Mouse (Mus musculus): Measurements from ENCODE around the gene Cyp2f2. TPM values are rescaled to one million over a fixed set of nuclear protein-coding genes. Genes with fewer than 3 reads are reported as not detected.

Gene Cyp2f2
- polyA plus RNA-seq, 1 experiment from 2014 or later = 585 TPM

GRCm38 (mm10) chr7:27159256-27159655, 39.5 kb downstream of the Cyp2f2 start:
- Histone ChIP-seq H3K4me3 (ENCODE audit: low read depth, low read length) (no peak overlapping the region), H3K27ac (ENCODE audit: low read length) (no peak overlapping the region), H3K4me2 (replicated peaks; ENCODE audit: low read depth, low read length) (no peak overlapping the region), H3K9ac (replicated peaks; ENCODE audit: low read depth) (no peak overlapping the region), H3K27me3 (replicated peaks; ENCODE audit: insufficient read depth, low read length) (no peaks in the 10 kb centered on the region), H3K36me3 (ENCODE audit: insufficient read depth, low read length) (peaks cover 18% of the 10 kb centered on the region; the same call in 1 of the 2 replicates), H3K4me1 (ENCODE audit: insufficient read depth, low read depth, low read length) (peaks cover 23% of the 10 kb centered on the region; the same call in 1 of the 2 replicates), H3K9me3 (ENCODE audit: low read length) (no peaks in the 10 kb centered on the region)
- 97% methylated on average over 6 of the region's 6 CpGs for WGBS
- TF ChIP-seq EP300 (IDR thresholded peaks at IDR 0.05) (no peak), CTCF (IDR thresholded peaks at IDR 0.05) (no peak)
- no peak for DNase-seq (ENCODE audit: low spot score)
- ATAC-seq = no peak

GRCm38 (mm10) chr7:27159882-27160281, 40.2 kb downstream of the Cyp2f2 start:
- TF ChIP-seq EP300 (IDR thresholded peaks at IDR 0.05) (peak; percentile 86), CTCF (IDR thresholded peaks at IDR 0.05) (peak; percentile 99)
- peak overlapping the region; percentile 65 for H3K27ac ChIP-seq (ENCODE audit: low read length)
- no peak overlapping the region; the same call in 1 of the 2 replicates for H3K4me2 ChIP-seq (replicated peaks; ENCODE audit: low read depth, low read length)
- no peaks in the 10 kb centered on the region for H3K27me3 ChIP-seq (replicated peaks; ENCODE audit: insufficient read depth, low read length)
- peaks cover 18% of the 10 kb centered on the region; the same call in 1 of the 2 replicates for H3K36me3 ChIP-seq (ENCODE audit: insufficient read depth, low read length)
- 7% methylated on average over 8 of the region's 8 CpGs for WGBS
- DNase-seq (ENCODE audit: low spot score) (peak; percentile 98), ATAC-seq (peak; percentile 95)
- H3K9ac ChIP-seq (replicated peaks; ENCODE audit: low read depth) = no peak overlapping the region
- no peaks in the 10 kb centered on the region for H3K9me3 ChIP-seq (ENCODE audit: low read length)
- no peak overlapping the region for H3K4me3 ChIP-seq (ENCODE audit: low read depth, low read length)
- peaks cover 29% of the 10 kb centered on the region; the same call in 1 of the 2 replicates for H3K4me1 ChIP-seq (ENCODE audit: insufficient read depth, low read depth, low read length)

- Histone ChIP-seq H3K27me3 (replicated peaks; ENCODE audit: insufficient read depth, low read length) (no peaks in the 10 kb centered on the region), H3K4me3 (ENCODE audit: low read depth, low read length) (no peak overlapping the region), H3K27ac (ENCODE audit: low read length) (peak overlapping the region; percentile 65; the same call in 1 of the 2 replicates), H3K36me3 (ENCODE audit: insufficient read depth, low read length) (peaks cover 18% of the 10 kb centered on the region; the same call in 1 of the 2 replicates), H3K4me1 (ENCODE audit: insufficient read depth, low read depth, low read length) (peaks cover 36% of the 10 kb centered on the region; the same call in 1 of the 2 replicates), H3K9ac (replicated peaks; ENCODE audit: low read depth) (no peak overlapping the region), H3K4me2 (replicated peaks; ENCODE audit: low read depth, low read length) (no peak overlapping the region), H3K9me3 (ENCODE audit: low read length) (no peaks in the 10 kb centered on the region)
- 76% methylated on average over 3 of the region's 3 CpGs for WGBS
- no peak for TF ChIP-seq CTCF (IDR thresholded peaks at IDR 0.05)
- DNase-seq (ENCODE audit: low spot score) (no peak), ATAC-seq (no peak)
Observed at GRCm38 (mm10) chr7:27160921-27161320, 41.2 kb downstream of the Cyp2f2 start.

GRCm38 (mm10) chr7:27161744-27162143, 42.0 kb downstream of the Cyp2f2 start:
- Histone ChIP-seq H3K4me1 (ENCODE audit: insufficient read depth, low read depth, low read length) (peaks cover 36% of the 10 kb centered on the region; the same call in 1 of the 2 replicates), H3K9ac (replicated peaks; ENCODE audit: low read depth) (no peak overlapping the region), H3K27me3 (replicated peaks; ENCODE audit: insufficient read depth, low read length) (no peaks in the 10 kb centered on the region), H3K36me3 (ENCODE audit: insufficient read depth, low read length) (peaks cover 18% of the 10 kb centered on the region; the same call in 1 of the 2 replicates), H3K4me3 (ENCODE audit: low read depth, low read length) (no peak overlapping the region), H3K4me2 (replicated peaks; ENCODE audit: low read depth, low read length) (no peak overlapping the region), H3K9me3 (ENCODE audit: low read length) (no peaks in the 10 kb centered on the region), H3K27ac (ENCODE audit: low read length) (no peak overlapping the region)
- WGBS = 82% methylated on average over 4 of the region's 4 CpGs
- no peak for ATAC-seq
- TF ChIP-seq EP300 (IDR thresholded peaks at IDR 0.05) = no peak
- no peak for TF ChIP-seq CTCF (IDR thresholded peaks at IDR 0.05)
- DNase-seq (ENCODE audit: low spot score) = no peak

- Histone ChIP-seq H3K4me3 (ENCODE audit: low read depth, low read length) (peak overlapping the region; percentile 8; the same call in 1 of the 2 replicates), H3K27me3 (replicated peaks; ENCODE audit: insufficient read depth, low read length) (no peaks in the 10 kb centered on the region), H3K4me1 (ENCODE audit: insufficient read depth, low read depth, low read length) (peaks cover 40% of the 10 kb centered on the region; the same call in 1 of the 2 replicates), H3K9ac (replicated peaks; ENCODE audit: low read depth) (no peak overlapping the region), H3K9me3 (ENCODE audit: low read length) (no peaks in the 10 kb centered on the region), H3K4me2 (replicated peaks; ENCODE audit: low read depth, low read length) (peak overlapping the region; percentile 73), H3K27ac (ENCODE audit: low read length) (peak overlapping the region; percentile 43), H3K36me3 (ENCODE audit: insufficient read depth, low read length) (peaks cover 15% of the 10 kb centered on the region; the same call in 1 of the 2 replicates)
- 61% methylated on average over 5 of the region's 5 CpGs for WGBS
- TF ChIP-seq EP300 (IDR thresholded peaks at IDR 0.05) (no peak), CTCF (IDR thresholded peaks at IDR 0.05) (no peak)
- DNase-seq (ENCODE audit: low spot score) = peak; percentile 54
- no peak for ATAC-seq
Observed at GRCm38 (mm10) chr7:27162780-27163449, 43.2 kb downstream of the Cyp2f2 start.

GRCm38 (mm10) chr7:27163450-27163805, 43.7 kb downstream of the Cyp2f2 start:
- peak overlapping the region; percentile 73 for H3K4me2 ChIP-seq (replicated peaks; ENCODE audit: low read depth, low read length)
- peak overlapping the region; percentile 43; the same call in 1 of the 2 replicates for H3K27ac ChIP-seq (ENCODE audit: low read length)
- H3K9me3 ChIP-seq (ENCODE audit: low read length) = no peaks in the 10 kb centered on the region
- peak overlapping the region; percentile 8; the same call in 1 of the 2 replicates for H3K4me3 ChIP-seq (ENCODE audit: low read depth, low read length)
- DNase-seq (ENCODE audit: low spot score) = no peak
- no peak for ATAC-seq
- 67% methylated on average over 5 of the region's 5 CpGs for WGBS
- no peak overlapping the region for H3K9ac ChIP-seq (replicated peaks; ENCODE audit: low read depth)
- no peak for TF ChIP-seq CTCF (IDR thresholded peaks at IDR 0.05)
- no peak for TF ChIP-seq EP300 (IDR thresholded peaks at IDR 0.05)
- H3K4me1 ChIP-seq (ENCODE audit: insufficient read depth, low read depth, low read length) = peaks cover 40% of the 10 kb centered on the region; the same call in 1 of the 2 replicates
- H3K36me3 ChIP-seq (ENCODE audit: insufficient read depth, low read length) = peaks cover 9% of the 10 kb centered on the region; the same call in 1 of the 2 replicates
- no peaks in the 10 kb centered on the region for H3K27me3 ChIP-seq (replicated peaks; ENCODE audit: insufficient read depth, low read length)
